Mouse (Mus musculus) hindbrain, embryonic 13.5 days (tissue): ENCODE data around the gene Zdhhc5. TPM values are rescaled to one million over a fixed set of nuclear protein-coding genes. Genes with fewer than 3 reads are reported as not detected.

Source experiments
- ATAC-seq: fragments of 200-750 bp; cut with Nextera tagmentation; 2 replicates; pipeline ENCODE4 v1.8.0; 2017; ENCODE audit warnings: moderate TSS enrichment; ENCODE audit not compliant: low FRiP score
- H3K27ac ChIP-seq: fragments of 300-500 bp; sonication (generic); 2 replicates; pipeline ENCODE4 v1.5.1; 2015; ENCODE audit warnings: inconsistent platforms, mild to moderate bottlenecking, moderate library complexity
- H3K27me3 ChIP-seq: fragments of 300-500 bp; sonication (generic); 2 replicates; pipeline ENCODE4 v1.6.1; 2015; ENCODE audit warnings: mild to moderate bottlenecking, inconsistent platforms
- H3K36me3 ChIP-seq: fragments of 300-500 bp; sonication (generic); 2 replicates; pipeline ENCODE4 v1.6.1; 2015; ENCODE audit warnings: mild to moderate bottlenecking, inconsistent platforms
- H3K4me1 ChIP-seq: fragments of 300-500 bp; sonication (generic); replicated peaks from 2 replicates; pipeline ENCODE4 v1.6.1; 2015; ENCODE audit warnings: inconsistent platforms
- H3K4me2 ChIP-seq: fragments of 300-500 bp; sonication (generic); 2 replicates; pipeline ENCODE4 v1.6.1; 2015; ENCODE audit warnings: inconsistent platforms, mild to moderate bottlenecking, moderate library complexity
- H3K4me3 ChIP-seq: fragments of 300-500 bp; sonication (generic); 2 replicates; pipeline ENCODE4 v1.5.1; 2015; ENCODE audit warnings: mild to moderate bottlenecking, inconsistent platforms
- H3K9ac ChIP-seq: fragments of 300-500 bp; sonication (generic); 2 replicates; pipeline ENCODE4 v1.6.1; 2015; ENCODE audit warnings: mild to moderate bottlenecking, inconsistent platforms
- H3K9me3 ChIP-seq: fragments of 300-500 bp; sonication (generic); 2 replicates; pipeline ENCODE4 v1.6.1; 2016; ENCODE audit warnings: inconsistent platforms
- WGBS: fragments of 180-500 bp; shearing (Covaris S2); methylation state at CpG from one replicate; pipeline ENCODE4 v1.1.7; 2015; 5-methylcytosine and 5-hydroxymethylcytosine counted together
- polyA plus RNA-seq: library from polyadenylated mRNA; unstranded; fragments of >200 nt; fragmentation: Nextera tagmentation; extraction: Ambion mirVana; gene quantifications from 2 replicates; pipeline ENCODE4 v1.2.1, GENCODE M21; 2015

Zdhhc5 gene
- polyA plus RNA-seq = 17.2 and 18.5 TPM in 2 replicates

DNA sequence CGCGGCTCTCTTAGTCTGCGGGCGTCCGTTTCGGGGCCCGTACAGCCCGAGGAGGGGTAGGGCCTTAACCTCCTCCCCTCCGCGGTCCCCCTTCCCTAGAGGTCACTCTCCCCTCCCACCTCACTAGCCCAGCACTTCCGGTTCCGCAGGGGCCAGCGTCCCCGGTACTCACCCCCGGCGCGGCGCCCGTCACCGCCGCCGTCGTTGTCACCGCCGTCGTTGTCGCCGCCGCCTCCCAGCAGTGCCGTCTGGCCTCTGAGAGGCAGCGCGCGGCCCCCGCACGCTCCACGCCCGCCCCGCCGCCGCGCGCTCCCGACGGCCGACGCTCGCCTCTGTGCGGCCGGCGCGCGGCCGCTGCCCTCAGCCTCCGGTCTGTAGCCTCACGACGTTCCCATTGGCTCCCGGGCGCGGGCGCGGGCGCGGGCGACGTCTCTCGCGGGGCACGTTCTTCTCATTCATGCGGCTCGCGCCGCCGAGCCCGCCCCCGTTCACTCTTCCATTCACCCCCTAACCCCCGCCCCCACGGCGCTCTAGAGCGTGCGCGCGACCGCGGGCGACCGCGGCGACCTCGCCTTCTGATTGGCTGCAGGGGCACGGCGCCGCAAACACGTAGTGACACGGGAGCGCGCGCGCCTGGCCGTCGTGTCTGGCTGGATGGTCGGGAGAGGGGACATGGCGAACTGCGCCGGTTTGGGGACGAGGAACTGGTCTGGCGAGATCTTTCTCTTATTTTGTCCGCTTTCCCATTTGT is at the start of gene Zdhhc5:
Zdhhc5 (minus strand) TSS at position 370 of the 751 bp plus-strand sequence.
- H3K4me3 ChIP-seq = peak within 1 kb of the TSS; percentile 95
- peak within 1 kb of the TSS; percentile 79 for H3K4me2 ChIP-seq
- under 1% methylated on average over 93 of the region's 107 CpGs for WGBS
- H3K36me3 ChIP-seq = peaks cover 11% of the 10 kb centered on the region
- H3K4me1 ChIP-seq = peaks cover 27% of the 10 kb centered on the region
- peak within 1 kb of the TSS; percentile 96 for H3K9ac ChIP-seq
- ATAC-seq = peak; percentile 98
- peak within 1 kb of the TSS; percentile 93 for H3K27ac ChIP-seq
- H3K9me3 ChIP-seq = no peaks in the 10 kb centered on the region
- no peaks in the 10 kb centered on the region for H3K27me3 ChIP-seq

DNA sequence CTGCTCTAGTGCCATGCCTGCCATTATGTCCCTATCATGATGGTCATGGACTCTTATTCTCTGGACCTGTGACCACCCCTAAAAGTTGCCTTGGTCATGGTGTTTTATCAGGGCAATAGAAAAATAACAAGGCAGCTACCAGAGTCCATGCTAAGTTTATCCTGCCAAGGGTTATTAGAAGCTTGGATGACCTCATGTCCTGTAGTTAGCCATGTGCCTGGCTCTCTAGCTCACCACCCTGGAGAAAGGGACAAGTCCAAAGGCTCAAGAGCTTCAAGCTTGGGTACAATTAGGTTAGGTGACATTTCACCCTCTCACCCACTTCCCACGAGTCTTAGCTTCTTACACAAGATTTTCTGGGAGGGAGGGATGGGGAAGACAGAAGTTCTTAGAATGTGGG is 47.8 kb upstream of the Zdhhc5 start:
- Histone ChIP-seq H3K4me3 (no peak overlapping the region), H3K27me3 (no peaks in the 10 kb centered on the region), H3K9ac (no peak overlapping the region), H3K4me1 (no peaks in the 10 kb centered on the region), H3K9me3 (no peaks in the 10 kb centered on the region), H3K4me2 (no peak overlapping the region), H3K27ac (no peak overlapping the region), H3K36me3 (peaks cover 9% of the 10 kb centered on the region)
- 81% methylated on average over 1 of the region's 1 CpGs for WGBS
- no peak for ATAC-seq

DNA sequence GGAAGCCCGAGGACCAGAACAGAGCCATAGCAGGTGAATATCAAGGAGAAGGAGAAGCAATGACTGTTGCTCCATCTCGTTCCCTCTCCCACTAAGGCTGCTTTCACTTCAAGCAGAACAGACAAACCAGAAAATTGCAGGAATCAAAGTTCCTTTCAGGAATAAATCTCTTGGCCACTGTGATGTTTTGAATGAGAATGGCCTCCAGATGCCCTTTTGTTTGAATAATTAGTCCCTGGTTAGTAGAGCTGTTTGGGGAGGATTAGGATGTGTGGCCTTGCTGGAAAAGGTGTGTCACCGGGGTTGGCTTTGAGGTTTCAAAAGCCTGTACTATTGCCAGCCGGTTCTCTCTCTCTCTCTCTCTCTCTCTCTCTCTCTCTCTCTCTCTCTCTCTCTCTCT is 47.3 kb upstream of the Zdhhc5 start:
- 56% methylated on average over 4 of the region's 4 CpGs for WGBS
- no peaks in the 10 kb centered on the region for H3K4me1 ChIP-seq
- no peak for ATAC-seq
- H3K4me3 ChIP-seq = no peak overlapping the region
- H3K9me3 ChIP-seq = no peaks in the 10 kb centered on the region
- no peak overlapping the region for H3K9ac ChIP-seq
- H3K36me3 ChIP-seq = peaks cover 9% of the 10 kb centered on the region
- H3K27me3 ChIP-seq = no peaks in the 10 kb centered on the region
- H3K4me2 ChIP-seq = no peak overlapping the region
- no peak overlapping the region for H3K27ac ChIP-seq

DNA sequence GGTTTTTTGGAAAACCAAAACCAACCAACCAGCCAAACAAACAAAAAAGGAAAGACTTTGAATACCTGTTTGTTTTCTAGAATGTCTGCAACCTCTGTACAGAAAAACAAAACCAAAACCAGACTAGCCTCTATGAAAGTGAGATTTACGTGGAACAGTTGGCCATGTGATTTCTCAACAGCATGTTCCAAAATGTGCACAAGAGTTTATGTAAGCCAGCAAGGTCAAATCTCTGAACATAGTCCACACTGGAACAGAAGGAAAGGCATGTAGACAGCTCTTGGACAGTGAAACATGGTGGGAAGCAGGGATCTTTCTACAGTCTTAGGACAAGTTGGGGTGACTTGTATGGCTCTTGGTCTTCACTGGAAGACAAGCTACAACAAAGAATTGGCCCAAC is 46.9 kb upstream of the Zdhhc5 start:
- Histone ChIP-seq H3K4me3 (no peak overlapping the region), H3K36me3 (peaks cover 9% of the 10 kb centered on the region), H3K9me3 (no peaks in the 10 kb centered on the region), H3K9ac (no peak overlapping the region), H3K27ac (no peak overlapping the region), H3K4me2 (no peak overlapping the region), H3K27me3 (no peaks in the 10 kb centered on the region), H3K4me1 (no peaks in the 10 kb centered on the region)
- WGBS = 97% methylated on average over 1 of the region's 1 CpGs
- ATAC-seq = no peak

DNA sequence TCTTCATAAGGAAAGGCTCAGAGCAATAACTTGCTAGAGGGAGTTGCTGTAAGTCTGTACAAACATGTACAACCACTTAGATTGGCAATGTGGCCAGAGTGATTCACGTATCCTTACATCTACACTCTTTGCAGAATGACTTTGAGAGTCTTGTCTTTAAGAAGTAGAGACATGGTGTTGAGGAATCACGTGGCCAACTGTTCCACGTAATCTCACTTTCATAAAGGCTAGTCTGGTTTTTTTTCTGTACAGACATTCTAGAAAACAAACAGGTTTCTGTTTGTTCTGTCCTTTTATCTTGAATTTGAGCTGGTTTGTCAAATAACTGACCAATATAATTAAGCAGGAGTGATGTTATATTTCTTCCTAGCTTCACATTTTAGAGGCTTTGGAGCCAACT is 46.3 kb upstream of the Zdhhc5 start:
- H3K4me1 ChIP-seq = no peaks in the 10 kb centered on the region
- H3K27ac ChIP-seq = no peak overlapping the region
- peaks cover 9% of the 10 kb centered on the region for H3K36me3 ChIP-seq
- no peaks in the 10 kb centered on the region for H3K27me3 ChIP-seq
- no peak overlapping the region for H3K4me3 ChIP-seq
- no peaks in the 10 kb centered on the region for H3K9me3 ChIP-seq
- no peak overlapping the region for H3K4me2 ChIP-seq
- 85% methylated on average over 3 of the region's 3 CpGs for WGBS
- no peak for ATAC-seq
- H3K9ac ChIP-seq = no peak overlapping the region

DNA sequence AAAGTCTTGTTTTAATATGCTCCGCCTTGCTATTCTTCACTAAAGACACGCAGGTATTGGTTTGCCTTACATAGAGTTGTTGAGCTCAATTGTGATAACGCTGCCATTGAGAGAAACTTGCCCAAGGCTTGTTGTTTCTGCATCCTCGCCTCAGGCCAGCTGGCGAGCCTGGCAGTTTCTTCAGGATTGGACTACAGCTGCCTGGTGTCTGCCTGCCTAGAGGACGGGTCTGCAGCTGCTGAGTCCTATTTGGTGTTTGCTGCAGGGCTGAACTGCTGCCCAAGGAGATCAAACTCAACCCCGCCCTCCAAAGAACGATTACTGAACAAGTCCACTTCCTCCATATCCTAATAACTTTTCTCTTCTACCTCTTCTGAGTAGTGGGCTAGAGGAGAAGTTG is 45.8 kb upstream of the Zdhhc5 start:
- Histone ChIP-seq H3K9ac (no peak overlapping the region), H3K36me3 (peaks cover 9% of the 10 kb centered on the region), H3K4me3 (no peak overlapping the region), H3K9me3 (no peaks in the 10 kb centered on the region), H3K27ac (no peak overlapping the region), H3K4me1 (no peaks in the 10 kb centered on the region), H3K27me3 (no peaks in the 10 kb centered on the region), H3K4me2 (no peak overlapping the region)
- WGBS = 78% methylated on average over 8 of the region's 8 CpGs
- no peak for ATAC-seq

DNA sequence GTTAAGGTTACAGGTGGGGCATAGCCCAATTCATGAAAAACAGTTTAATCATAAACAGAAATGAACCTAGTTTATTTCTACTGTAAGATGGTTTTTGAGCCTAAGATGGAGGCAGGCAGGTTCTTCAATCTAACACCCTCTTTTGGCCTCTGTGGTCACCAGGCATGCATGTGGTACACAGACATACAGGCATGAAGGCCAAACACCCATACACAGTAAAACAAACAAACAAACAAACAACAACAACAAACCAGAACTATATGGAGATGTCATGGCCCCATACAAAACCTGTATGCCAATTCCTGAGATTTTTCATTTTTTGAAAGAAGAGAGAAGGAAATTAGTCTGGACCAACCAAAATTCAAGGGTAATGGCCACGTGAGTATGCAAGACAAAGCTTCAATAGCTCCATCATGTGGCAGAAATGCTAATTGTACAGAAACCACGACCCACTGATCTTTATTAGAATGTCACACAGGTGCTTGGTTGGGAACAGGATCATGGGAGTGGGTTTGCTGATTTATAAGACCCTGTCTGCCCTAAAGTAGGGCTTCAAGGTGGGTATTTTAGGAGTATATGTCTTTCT is 43.7 kb upstream of the Zdhhc5 start:
- H3K36me3 ChIP-seq = no peaks in the 10 kb centered on the region
- no peak overlapping the region for H3K4me3 ChIP-seq
- H3K9ac ChIP-seq = no peak overlapping the region
- no peaks in the 10 kb centered on the region for H3K4me1 ChIP-seq
- 3% methylated on average over 2 of the region's 2 CpGs for WGBS
- H3K27me3 ChIP-seq = no peaks in the 10 kb centered on the region
- no peaks in the 10 kb centered on the region for H3K9me3 ChIP-seq
- H3K4me2 ChIP-seq = no peak overlapping the region
- H3K27ac ChIP-seq = no peak overlapping the region
- ATAC-seq = peak; percentile 52; the same call in 1 of the 2 replicates

DNA sequence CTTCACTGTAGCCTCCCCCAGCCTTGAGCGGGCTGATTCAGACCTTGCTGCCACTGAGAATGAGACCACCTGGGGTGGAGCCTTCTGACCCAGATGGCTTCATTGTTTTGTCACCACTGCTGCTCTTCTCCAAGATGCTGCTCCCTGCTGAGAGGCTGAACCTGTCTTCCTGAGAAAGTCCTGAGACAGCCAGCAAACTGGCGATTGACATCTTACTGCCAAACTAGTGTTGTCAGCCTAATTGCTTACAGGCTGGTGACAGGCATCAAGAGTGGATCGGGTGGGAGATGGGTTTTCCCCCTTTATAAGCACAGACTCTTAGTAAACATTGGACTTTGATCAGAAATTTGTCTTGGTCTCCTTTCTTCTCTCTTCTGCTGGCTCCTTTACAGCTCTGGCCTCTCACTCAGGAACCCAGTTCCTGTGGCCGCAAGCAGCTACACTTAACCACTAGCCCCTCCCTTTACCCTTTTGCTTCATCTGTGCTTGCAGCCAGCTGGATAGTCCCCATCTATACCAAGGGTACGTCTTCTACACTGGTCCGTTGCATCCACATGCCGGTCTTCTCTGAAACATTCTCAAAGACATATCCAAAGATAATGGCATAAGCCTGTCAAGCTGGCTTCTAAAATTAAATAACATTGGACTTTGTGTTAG is 42.2 kb upstream of the Zdhhc5 start:
- 64% methylated on average over 7 of the region's 7 CpGs for WGBS
- Histone ChIP-seq H3K27me3 (no peaks in the 10 kb centered on the region), H3K4me3 (no peak overlapping the region), H3K27ac (no peak overlapping the region), H3K9me3 (no peaks in the 10 kb centered on the region), H3K4me1 (no peaks in the 10 kb centered on the region), H3K4me2 (no peak overlapping the region), H3K36me3 (no peaks in the 10 kb centered on the region), H3K9ac (no peak overlapping the region)
- no peak for ATAC-seq

DNA sequence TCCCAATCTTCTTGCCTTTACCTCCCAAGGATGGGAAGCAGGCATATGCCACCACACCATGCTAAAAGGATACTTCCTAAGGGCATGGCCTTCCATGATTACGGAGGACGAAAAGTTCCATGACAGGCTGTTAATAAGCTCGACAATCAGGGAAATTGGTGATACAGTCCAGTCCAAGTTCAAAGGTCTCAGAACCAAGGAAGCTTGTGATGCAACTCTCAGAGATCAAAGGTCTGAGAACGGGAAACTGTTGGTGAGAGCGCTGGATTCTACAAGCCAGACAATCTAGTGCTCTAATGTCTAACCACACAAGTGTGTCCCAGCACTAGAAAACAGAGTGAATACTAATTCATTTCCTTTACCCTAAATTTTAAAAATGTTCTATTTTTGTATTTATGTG is 41.3 kb upstream of the Zdhhc5 start:
- Histone ChIP-seq H3K4me3 (no peak overlapping the region), H3K9me3 (no peaks in the 10 kb centered on the region), H3K4me2 (no peak overlapping the region), H3K4me1 (no peaks in the 10 kb centered on the region), H3K27me3 (no peaks in the 10 kb centered on the region), H3K9ac (no peak overlapping the region), H3K27ac (no peak overlapping the region), H3K36me3 (no peaks in the 10 kb centered on the region)
- 86% methylated on average over 5 of the region's 5 CpGs for WGBS
- no peak for ATAC-seq

DNA sequence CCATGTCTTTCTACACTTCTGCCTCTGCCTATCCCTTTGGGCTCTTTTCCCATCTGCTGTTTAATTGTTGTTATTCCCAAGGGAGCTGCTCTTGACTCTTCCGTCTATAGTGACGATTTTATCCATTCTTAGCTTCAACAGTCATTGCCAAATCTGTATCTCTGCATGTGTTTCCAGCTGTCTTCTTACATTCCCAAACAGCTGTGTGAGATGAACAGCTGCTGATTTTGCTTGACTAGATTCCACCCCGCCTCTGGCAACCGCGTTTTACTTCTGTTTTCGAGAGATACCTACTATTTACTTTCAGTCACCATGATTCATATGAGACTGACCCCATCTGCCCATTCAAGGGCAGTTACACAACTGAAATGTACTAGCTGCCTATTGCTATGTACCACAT is 35.1 kb upstream of the Zdhhc5 start:
- Histone ChIP-seq H3K9ac (no peak overlapping the region), H3K27ac (no peak overlapping the region), H3K4me2 (no peak overlapping the region), H3K9me3 (no peaks in the 10 kb centered on the region), H3K4me3 (no peak overlapping the region), H3K27me3 (0 out of 2 replicates have a peak, but pooled peaks cover 3% of the 10 kb centered on the region), H3K36me3 (no peaks in the 10 kb centered on the region), H3K4me1 (no peaks in the 10 kb centered on the region)
- ATAC-seq = no peak
- 69% methylated on average over 6 of the region's 6 CpGs for WGBS

DNA sequence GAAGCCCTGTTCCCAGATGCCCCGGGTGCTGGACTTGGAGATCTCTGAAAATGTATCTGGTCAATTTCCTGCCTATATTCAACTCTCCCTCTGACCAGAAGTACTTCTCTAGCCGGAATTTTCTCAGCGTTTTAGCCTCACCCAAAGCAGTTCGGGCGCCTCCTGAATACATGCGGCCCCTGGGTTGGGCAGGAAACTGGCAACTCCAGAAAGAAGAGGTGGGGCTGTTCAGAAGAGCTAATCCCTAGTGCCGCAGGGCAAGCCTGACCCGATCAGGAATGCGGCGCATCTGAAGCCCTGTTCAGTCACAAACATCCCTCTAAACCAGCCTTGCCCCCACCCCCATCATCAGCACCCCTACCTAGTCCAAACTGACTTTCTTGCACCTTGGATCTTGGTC is 29.1 kb upstream of the Zdhhc5 start:
- Histone ChIP-seq H3K4me1 (peaks cover 43% of the 10 kb centered on the region), H3K9ac (peak overlapping the region; percentile 95; the same call in 1 of the 2 replicates), H3K9me3 (no peaks in the 10 kb centered on the region), H3K4me3 (peak overlapping the region; percentile 81), H3K27me3 (0 out of 2 replicates have a peak, but pooled peaks cover 3% of the 10 kb centered on the region), H3K27ac (peak overlapping the region; percentile 98), H3K4me2 (peak overlapping the region; percentile 91), H3K36me3 (0 out of 2 replicates have a peak, but pooled peaks cover 4% of the 10 kb centered on the region)
- peak; percentile 26 for ATAC-seq
- 1% methylated on average over 10 of the region's 10 CpGs for WGBS

DNA sequence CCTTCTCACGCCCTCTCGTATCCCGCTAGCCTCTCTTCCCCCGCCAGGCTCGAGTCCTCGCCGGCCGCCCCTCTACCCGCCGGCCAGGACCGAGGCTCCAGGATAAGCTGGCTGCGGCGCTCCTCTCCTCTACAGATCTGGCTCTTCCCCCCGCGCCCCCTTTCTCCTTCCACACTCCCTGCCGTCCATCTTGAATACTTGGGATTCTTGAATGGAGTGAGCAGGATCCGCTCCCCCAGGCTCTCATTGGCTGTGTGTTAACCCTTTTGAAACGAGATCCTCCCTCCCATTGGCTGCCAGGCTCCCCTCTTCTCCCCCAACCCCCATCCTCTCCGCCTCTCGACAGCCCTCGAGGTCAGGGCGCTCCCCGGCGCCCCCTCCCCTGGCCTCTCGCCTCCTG is 28.6 kb upstream of the Zdhhc5 start, which contains the start of gene Gm19426:
Gm19426 (minus strand) TSS at position 95 of the 400 bp plus-strand sequence.
- peak within 1 kb of the TSS; percentile 81 for H3K4me3 ChIP-seq
- 0 out of 2 replicates have a peak, but pooled peaks cover 3% of the 10 kb centered on the region for H3K27me3 ChIP-seq
- H3K36me3 ChIP-seq = 0 out of 2 replicates have a peak, but pooled peaks cover 4% of the 10 kb centered on the region
- under 1% methylated on average over 25 of the region's 25 CpGs for WGBS
- peak within 1 kb of the TSS; percentile 91 for H3K4me2 ChIP-seq
- H3K4me1 ChIP-seq = peaks cover 48% of the 10 kb centered on the region
- peak within 1 kb of the TSS; percentile 98 for H3K27ac ChIP-seq
- H3K9ac ChIP-seq = peak within 1 kb of the TSS; percentile 95
- H3K9me3 ChIP-seq = no peaks in the 10 kb centered on the region
- peak; percentile 88 for ATAC-seq
